Mouse (Mus musculus) liver, embryonic 16.5 days (tissue): ENCODE measurements around the gene Rere. TPM values are rescaled to one million over a fixed set of nuclear protein-coding genes. Genes with fewer than 3 reads are reported as not detected.

ENCODE experiments used
- ATAC-seq: fragments of 200-750 bp; cut with Nextera tagmentation; 2 replicates; pipeline ENCODE4 v1.8.0; 2017; ENCODE audit warnings: low read depth, mild to moderate bottlenecking, moderate number of reproducible peaks, moderate library complexity
- H3K27ac ChIP-seq: fragments of 300-500 bp; sonication (generic); 2 replicates; pipeline ENCODE4 v1.5.1; 2014; ENCODE audit warnings: mild to moderate bottlenecking, low read length
- H3K27me3 ChIP-seq: fragments of 300-500 bp; sonication (generic); 2 replicates; pipeline ENCODE4 v1.6.1; 2014; ENCODE audit warnings: low read depth, low read length, mixed read lengths; ENCODE audit not compliant: control insufficient read depth, insufficient read depth
- H3K36me3 ChIP-seq: fragments of 300-500 bp; sonication (generic); 2 replicates; pipeline ENCODE4 v1.6.1; 2014; ENCODE audit warnings: mild to moderate bottlenecking; ENCODE audit not compliant: control insufficient read depth, insufficient read depth
- H3K4me1 ChIP-seq: fragments of 300-500 bp; sonication (generic); 2 replicates; pipeline ENCODE4 v1.6.1; 2014; ENCODE audit warnings: low read depth, low read length, mixed read lengths; ENCODE audit not compliant: control insufficient read depth
- H3K4me2 ChIP-seq: fragments of 300-500 bp; sonication (generic); 2 replicates; pipeline ENCODE4 v1.6.1; 2014; ENCODE audit warnings: low read depth, low read length, mixed read lengths
- H3K4me3 ChIP-seq: fragments of 300-500 bp; sonication (generic); 2 replicates; pipeline ENCODE4 v1.5.1; 2014; ENCODE audit warnings: low read depth, mild to moderate bottlenecking, low read length
- H3K9ac ChIP-seq: fragments of 300-500 bp; sonication (generic); 2 replicates; pipeline ENCODE4 v1.6.1; 2014; ENCODE audit warnings: low read depth, low read length
- H3K9me3 ChIP-seq: fragments of 300-500 bp; sonication (generic); replicated peaks from 2 replicates; pipeline ENCODE4 v1.6.1; 2016; ENCODE audit warnings: low read length; ENCODE audit not compliant: control insufficient read depth
- WGBS: fragments of 180-500 bp; shearing (Covaris S2); extraction: QIAGEN DNeasy Blood & Tissue Kit; methylation state at CpG from one replicate; pipeline ENCODE4 v1.1.7; 2014; ENCODE audit not compliant: insufficient replicate concordance; 5-methylcytosine and 5-hydroxymethylcytosine counted together
- polyA plus RNA-seq: library from polyadenylated mRNA; unstranded; fragments of >200 nt; fragmentation: Nextera tagmentation; extraction: Ambion mirVana; gene quantifications from 2 replicates; pipeline ENCODE4 v1.2.1, GENCODE M21; 2015

The Rere gene
- polyA plus RNA-seq, 1 experiment from 2014 or later: 6.8 TPM

DNA sequence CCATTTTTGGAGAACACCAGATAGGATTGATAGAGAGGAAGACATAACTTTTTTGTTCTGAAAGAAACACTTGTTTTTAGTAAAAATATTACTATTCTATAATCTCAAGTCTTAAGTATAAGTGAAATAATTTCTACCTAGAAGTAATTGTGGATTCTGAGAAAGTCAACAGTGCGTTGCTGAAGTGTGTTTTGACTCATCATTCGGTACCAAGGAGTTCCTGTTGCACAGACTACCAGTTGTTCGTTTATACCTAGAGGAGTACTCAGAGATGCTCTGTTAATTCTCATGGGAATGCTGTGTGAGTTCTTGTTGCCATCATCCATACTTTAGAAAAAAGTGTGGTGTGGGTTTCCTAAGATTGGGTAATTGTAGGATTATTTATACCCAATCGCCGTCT is 154.1 kb downstream of the Rere start:
- Histone ChIP-seq H3K9ac (no peak overlapping the region), H3K4me2 (no peak overlapping the region), H3K27ac (no peak overlapping the region), H3K4me1 (no peaks in the 10 kb centered on the region), H3K27me3 (no peaks in the 10 kb centered on the region), H3K36me3 (no peaks in the 10 kb centered on the region), H3K4me3 (no peak overlapping the region), H3K9me3 (no peaks in the 10 kb centered on the region)
- 85% methylated on average over 5 of the region's 5 CpGs for WGBS
- ATAC-seq: no peak

DNA sequence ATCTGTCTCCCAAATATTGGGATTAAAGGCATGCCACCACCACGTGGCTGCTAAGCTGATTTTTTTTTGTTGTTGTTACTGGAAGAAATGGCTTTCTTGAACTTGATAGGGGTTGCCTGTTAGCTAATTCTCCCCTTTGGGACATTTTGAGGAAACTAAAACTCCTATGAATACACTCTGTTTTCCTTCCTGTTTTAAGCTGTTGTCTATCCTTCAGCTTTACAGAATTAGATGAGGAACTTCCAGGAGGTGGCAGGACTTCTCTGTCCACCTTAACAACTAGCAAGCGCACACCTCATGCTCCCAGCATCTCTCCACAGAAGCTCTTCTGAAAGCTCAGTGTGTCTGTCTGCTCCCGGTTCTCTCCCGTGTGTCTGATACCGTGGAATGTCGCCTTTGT is 157.2 kb downstream of the Rere start:
- Histone ChIP-seq H3K4me1 (no peaks in the 10 kb centered on the region), H3K27ac (no peak overlapping the region), H3K27me3 (no peaks in the 10 kb centered on the region), H3K4me2 (no peak overlapping the region), H3K9ac (no peak overlapping the region), H3K9me3 (no peaks in the 10 kb centered on the region), H3K36me3 (no peaks in the 10 kb centered on the region), H3K4me3 (no peak overlapping the region)
- ATAC-seq: no peak
- 72% methylated on average over 6 of the region's 6 CpGs for WGBS

DNA sequence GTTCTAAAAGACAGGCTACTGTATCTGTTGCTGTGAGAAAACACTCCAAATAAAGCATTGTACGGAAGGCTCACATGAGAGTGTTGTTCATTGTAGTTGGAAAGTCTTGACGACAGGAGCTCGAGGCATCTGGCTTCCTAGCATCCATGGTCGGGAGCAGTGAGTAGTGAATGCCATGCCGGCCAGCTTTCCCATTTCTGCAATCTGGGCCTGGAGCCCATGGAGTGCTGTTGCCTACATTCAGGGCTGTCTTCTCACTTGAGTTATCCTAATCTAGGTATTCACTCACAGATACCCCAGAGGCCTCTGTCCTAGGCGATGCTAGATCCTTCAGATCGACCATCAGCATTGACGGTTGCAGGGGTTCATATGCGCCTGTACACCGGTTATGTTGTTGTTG is 160.5 kb downstream of the Rere start:
- peaks cover 2% of the 10 kb centered on the region; the same call in 1 of the 2 replicates for H3K4me1 ChIP-seq
- H3K36me3 ChIP-seq: no peaks in the 10 kb centered on the region
- no peaks in the 10 kb centered on the region for H3K9me3 ChIP-seq
- no peak overlapping the region for H3K9ac ChIP-seq
- H3K4me2 ChIP-seq: no peak overlapping the region
- ATAC-seq: no peak
- no peak overlapping the region for H3K4me3 ChIP-seq
- no peaks in the 10 kb centered on the region for H3K27me3 ChIP-seq
- H3K27ac ChIP-seq: no peak overlapping the region
- WGBS: 75% methylated on average over 10 of the region's 10 CpGs

DNA sequence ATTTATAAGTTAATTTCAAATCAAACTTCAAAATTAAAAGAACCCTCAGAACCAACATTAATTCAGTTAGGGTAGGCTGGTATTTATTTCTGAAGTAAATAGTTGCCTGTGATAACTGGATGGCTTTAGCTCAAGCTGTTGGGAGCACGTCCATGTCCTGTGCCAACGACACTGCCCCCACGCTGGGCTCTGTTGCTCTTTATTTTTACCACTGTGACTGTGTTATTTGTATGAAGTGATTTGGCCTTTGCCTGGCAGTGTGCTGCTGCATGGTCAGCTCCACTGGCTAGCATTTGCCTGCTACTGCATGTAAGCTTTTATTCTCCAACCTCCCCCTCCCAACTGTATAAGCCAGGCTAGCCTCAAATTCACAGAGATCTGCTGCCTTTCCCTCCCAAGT is 162.6 kb downstream of the Rere start:
- Histone ChIP-seq H3K36me3 (no peaks in the 10 kb centered on the region), H3K9ac (no peak overlapping the region), H3K4me3 (no peak overlapping the region), H3K27me3 (no peaks in the 10 kb centered on the region), H3K4me2 (no peak overlapping the region), H3K9me3 (no peaks in the 10 kb centered on the region), H3K27ac (no peak overlapping the region), H3K4me1 (peaks cover 7% of the 10 kb centered on the region)
- WGBS: 79% methylated on average over 3 of the region's 3 CpGs
- no peak for ATAC-seq

DNA sequence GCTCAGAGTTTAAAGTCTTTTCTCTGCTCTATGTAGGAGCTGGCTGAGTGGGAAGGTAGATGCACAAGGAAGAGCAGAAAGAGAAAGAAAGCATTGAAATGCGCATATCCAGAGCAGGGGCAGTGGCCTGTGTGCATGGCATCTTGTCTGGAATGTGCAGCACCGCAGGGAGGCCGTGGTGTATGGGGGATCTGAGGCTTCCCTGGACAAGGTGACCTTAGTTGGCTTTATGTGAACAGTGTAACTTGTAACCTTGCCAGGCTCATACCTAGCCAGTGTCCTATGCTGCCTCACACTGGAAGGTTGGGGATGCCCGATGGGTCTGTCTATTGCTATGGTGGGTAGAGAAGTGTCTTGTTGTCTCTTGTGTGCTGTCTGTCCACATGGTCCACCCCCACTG is 165.2 kb downstream of the Rere start:
- H3K9ac ChIP-seq: no peak overlapping the region
- no peak overlapping the region for H3K4me2 ChIP-seq
- peaks cover 14% of the 10 kb centered on the region for H3K4me1 ChIP-seq
- H3K27ac ChIP-seq: no peak overlapping the region
- H3K4me3 ChIP-seq: no peak overlapping the region
- ATAC-seq: no peak
- H3K9me3 ChIP-seq: no peaks in the 10 kb centered on the region
- 84% methylated on average over 4 of the region's 4 CpGs for WGBS
- no peaks in the 10 kb centered on the region for H3K27me3 ChIP-seq
- no peaks in the 10 kb centered on the region for H3K36me3 ChIP-seq

DNA sequence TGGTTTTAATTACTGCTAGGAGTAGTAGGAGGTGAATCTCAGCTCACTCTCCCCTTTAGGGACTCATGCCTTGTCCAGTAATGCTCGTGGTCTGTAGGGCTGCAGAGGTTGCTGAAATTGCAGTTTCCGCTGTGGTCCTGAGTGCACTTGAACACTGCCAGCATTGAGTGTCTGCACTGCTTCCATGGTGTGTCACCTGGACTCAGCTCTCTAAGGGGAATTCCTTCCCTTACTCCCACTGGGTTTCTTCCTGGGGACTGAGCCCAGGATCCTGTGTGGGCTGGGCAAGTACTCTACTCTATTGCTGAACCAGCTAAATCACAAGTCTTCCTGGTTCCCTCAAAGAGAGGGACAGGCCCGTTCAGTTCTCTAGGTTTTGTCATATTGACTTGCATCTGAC is 166.1 kb downstream of the Rere start:
- H3K36me3 ChIP-seq: no peaks in the 10 kb centered on the region
- H3K27me3 ChIP-seq: no peaks in the 10 kb centered on the region
- WGBS: 70% methylated on average over 3 of the region's 3 CpGs
- H3K4me2 ChIP-seq: no peak overlapping the region
- no peak for ATAC-seq
- H3K4me3 ChIP-seq: no peak overlapping the region
- peaks cover 14% of the 10 kb centered on the region for H3K4me1 ChIP-seq
- H3K9me3 ChIP-seq: no peaks in the 10 kb centered on the region
- H3K27ac ChIP-seq: no peak overlapping the region
- H3K9ac ChIP-seq: no peak overlapping the region

DNA sequence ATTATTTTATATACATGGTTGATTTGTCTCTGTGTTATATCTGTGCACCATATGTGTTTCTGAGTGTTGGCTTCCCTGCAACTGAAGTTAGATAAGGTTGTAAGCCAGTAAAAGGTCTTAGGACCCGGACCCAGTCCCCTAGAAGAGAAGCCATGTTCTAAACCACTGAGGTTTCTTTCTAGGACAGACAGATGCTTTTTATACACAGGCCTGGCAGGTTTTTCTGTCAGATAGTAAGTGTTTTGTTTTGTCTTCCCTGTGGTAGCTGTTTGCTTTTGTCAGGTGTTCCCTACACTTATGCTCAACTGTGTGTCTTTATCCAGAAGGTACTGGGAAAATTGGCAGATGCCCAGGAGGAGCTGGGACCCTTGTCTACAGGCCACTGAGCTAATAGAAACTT is 167.0 kb downstream of the Rere start:
- Histone ChIP-seq H3K9me3 (no peaks in the 10 kb centered on the region), H3K4me2 (no peak overlapping the region), H3K27me3 (no peaks in the 10 kb centered on the region), H3K27ac (peak overlapping the region; percentile 9; the same call in 1 of the 2 replicates), H3K9ac (no peak overlapping the region), H3K4me1 (peaks cover 14% of the 10 kb centered on the region), H3K4me3 (no peak overlapping the region), H3K36me3 (no peaks in the 10 kb centered on the region)
- WGBS: 26% methylated on average over 1 of the region's 1 CpGs
- no peak for ATAC-seq

DNA sequence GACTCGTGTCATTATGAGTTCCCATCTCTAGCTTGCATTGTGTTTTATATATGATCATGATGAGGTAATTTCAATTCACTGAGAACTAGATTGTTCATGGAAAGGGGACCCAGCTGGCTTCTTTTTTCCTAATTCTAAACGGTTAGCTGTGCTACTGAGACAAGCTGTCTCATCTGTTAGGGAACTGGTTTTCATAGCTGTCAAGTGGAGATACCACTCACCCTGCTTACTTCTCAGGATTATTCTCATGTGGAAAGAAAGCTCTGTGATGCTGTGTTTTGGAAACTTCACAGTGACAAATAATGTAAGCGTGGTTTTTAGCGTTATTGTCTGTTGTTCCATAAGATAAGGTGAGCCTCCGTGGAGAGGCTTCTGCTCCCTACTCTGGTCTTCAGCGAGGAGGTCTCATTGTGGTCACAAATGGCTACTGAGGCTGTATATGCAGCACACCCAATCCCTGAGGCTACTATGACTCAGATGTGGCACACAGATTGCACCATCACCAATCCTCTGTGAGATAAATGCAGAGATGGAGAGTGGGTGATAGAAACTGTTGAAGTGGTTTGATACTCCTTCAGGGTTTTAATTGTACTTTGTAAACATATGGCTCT is 168.7 kb downstream of the Rere start:
- Histone ChIP-seq H3K4me3 (no peak overlapping the region), H3K9me3 (no peaks in the 10 kb centered on the region), H3K9ac (no peak overlapping the region), H3K36me3 (no peaks in the 10 kb centered on the region), H3K27me3 (no peaks in the 10 kb centered on the region), H3K4me1 (peaks cover 23% of the 10 kb centered on the region), H3K27ac (no peak overlapping the region), H3K4me2 (no peak overlapping the region)
- 24% methylated on average over 6 of the region's 6 CpGs for WGBS
- ATAC-seq: no peak

DNA sequence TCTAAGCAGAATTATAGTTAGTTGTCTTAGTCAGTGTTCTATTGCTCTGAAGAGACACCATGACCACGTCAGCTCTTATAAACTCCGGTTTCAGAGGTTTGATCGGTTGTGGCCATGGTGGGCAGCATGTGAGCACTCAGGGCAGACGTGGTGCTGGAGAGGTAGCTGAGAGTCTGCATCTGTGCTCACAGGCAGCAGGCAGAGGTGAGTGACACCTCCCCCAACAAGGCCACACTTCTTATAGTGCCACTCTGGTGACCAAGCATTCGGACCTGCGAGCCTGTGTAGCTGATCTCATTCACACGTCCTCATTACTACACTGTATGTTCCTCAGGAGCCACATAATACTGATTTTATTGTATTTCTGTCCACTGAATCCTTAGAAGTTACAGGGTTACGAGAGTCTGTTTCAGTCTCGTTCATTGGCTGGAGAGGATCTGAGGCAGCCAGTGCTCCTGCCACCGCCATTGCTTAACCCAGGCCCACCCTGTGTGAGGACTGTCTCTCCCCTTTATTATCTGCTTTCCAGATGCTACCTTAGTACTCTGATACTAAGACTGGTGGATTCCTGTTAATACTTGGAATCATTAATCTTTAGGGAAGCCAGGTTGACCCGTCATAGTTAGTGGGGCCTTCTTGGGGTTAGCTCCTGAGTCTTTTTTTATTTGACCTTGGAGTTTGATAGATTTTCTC is 170.9 kb downstream of the Rere start:
- H3K9me3 ChIP-seq: no peaks in the 10 kb centered on the region
- no peak for ATAC-seq
- no peak overlapping the region for H3K9ac ChIP-seq
- H3K27ac ChIP-seq: no peak overlapping the region
- H3K27me3 ChIP-seq: no peaks in the 10 kb centered on the region
- H3K4me3 ChIP-seq: no peak overlapping the region
- WGBS: 73% methylated on average over 11 of the region's 11 CpGs
- H3K36me3 ChIP-seq: no peaks in the 10 kb centered on the region
- H3K4me1 ChIP-seq: peaks cover 25% of the 10 kb centered on the region
- no peak overlapping the region for H3K4me2 ChIP-seq
